Mouse (Mus musculus) embryonic facial prominence, embryonic 15.5 days (tissue): ENCODE measurements at regions not wholly inside any gene's neighbourhood (a gene's known extent, or its start where the extent isn't known, plus 50 kb on each side); places are given as distances from the start of the nearest gene placed in this dataset.

ENCODE experiments used
- ATAC-seq: fragments of 200-750 bp; cut with Nextera tagmentation; 2 replicates; pipeline ENCODE4 v1.8.0; 2017; ENCODE audit warnings: low read depth, moderate TSS enrichment; ENCODE audit not compliant: insufficient number of reproducible peaks, low FRiP score, low TSS enrichment
- H3K27ac ChIP-seq: fragments of 300-500 bp; sonication (generic); replicated peaks from 2 replicates; pipeline ENCODE4 v1.5.1; 2015; ENCODE audit warnings: mild to moderate bottlenecking, inconsistent platforms
- H3K27me3 ChIP-seq: fragments of 300-500 bp; sonication (generic); 2 replicates; pipeline ENCODE4 v1.6.1; 2015; ENCODE audit warnings: inconsistent platforms
- H3K36me3 ChIP-seq: fragments of 300-500 bp; sonication (generic); 2 replicates; pipeline ENCODE4 v1.6.1; 2015; ENCODE audit warnings: mild to moderate bottlenecking, inconsistent platforms
- H3K4me1 ChIP-seq: fragments of 300-500 bp; sonication (generic); 2 replicates; pipeline ENCODE4 v1.6.1; 2015; ENCODE audit warnings: inconsistent platforms
- H3K4me2 ChIP-seq: fragments of 300-500 bp; sonication (generic); replicated peaks from 2 replicates; pipeline ENCODE4 v1.6.1; 2015; ENCODE audit warnings: mild to moderate bottlenecking, inconsistent platforms
- H3K4me3 ChIP-seq: fragments of 300-500 bp; sonication (generic); replicated peaks from 2 replicates; pipeline ENCODE4 v1.5.1; 2015; ENCODE audit warnings: mild to moderate bottlenecking, inconsistent platforms
- H3K9ac ChIP-seq: fragments of 300-500 bp; sonication (generic); 2 replicates; pipeline ENCODE4 v1.6.1; 2015; ENCODE audit warnings: inconsistent platforms
- H3K9me3 ChIP-seq: fragments of 300-500 bp; sonication (generic); replicated peaks from 2 replicates; pipeline ENCODE4 v1.6.1; 2016; ENCODE audit warnings: inconsistent platforms
- WGBS: fragments of 180-500 bp; shearing (Covaris S2); methylation state at CpG from one replicate; pipeline ENCODE4 v1.1.7; 2015; 5-methylcytosine and 5-hydroxymethylcytosine counted together

GRCm38 (mm10) chr10:45763160-45763955 lies 185.7 kb downstream of the Hace1 start:
- WGBS = 70% methylated on average over 10 of the region's 10 CpGs
- Histone ChIP-seq H3K27ac (no peak overlapping the region), H3K4me3 (no peak overlapping the region), H3K4me2 (no peak overlapping the region), H3K27me3 (no peaks in the 10 kb centered on the region), H3K36me3 (no peaks in the 10 kb centered on the region), H3K9me3 (no peaks in the 10 kb centered on the region), H3K9ac (no peak overlapping the region), H3K4me1 (no peaks in the 10 kb centered on the region)
- ATAC-seq = no peak

GRCm38 (mm10) chr10:45779720-45780119 lies 202.1 kb downstream of the Hace1 start:
- no peak overlapping the region for H3K4me2 ChIP-seq
- no peak overlapping the region for H3K4me3 ChIP-seq
- no peak overlapping the region for H3K27ac ChIP-seq
- H3K36me3 ChIP-seq = no peaks in the 10 kb centered on the region
- no peaks in the 10 kb centered on the region for H3K27me3 ChIP-seq
- WGBS = 18% methylated on average over 6 of the region's 6 CpGs
- H3K9ac ChIP-seq = no peak overlapping the region
- peaks cover 3% of the 10 kb centered on the region; the same call in 1 of the 2 replicates for H3K4me1 ChIP-seq
- H3K9me3 ChIP-seq = no peaks in the 10 kb centered on the region
- ATAC-seq = no peak

DNA sequence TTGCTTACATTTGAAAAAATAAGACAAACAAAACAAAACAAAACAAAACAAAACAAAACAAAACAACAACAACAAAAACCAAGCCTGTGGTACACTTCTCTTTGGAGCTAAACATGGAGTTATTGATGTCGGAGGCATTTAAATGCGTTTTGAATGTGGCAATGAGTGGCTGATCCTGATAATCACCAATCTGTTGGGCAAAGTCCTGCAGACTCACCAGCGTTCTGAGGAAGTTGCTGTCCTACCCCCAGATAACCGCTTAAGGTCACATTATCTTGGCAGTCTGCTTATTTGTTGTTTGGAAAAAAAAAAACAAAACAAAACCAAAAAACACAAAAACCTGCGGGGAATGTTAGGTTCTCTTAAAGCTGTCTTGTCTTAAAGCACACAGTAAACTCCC lies 205.4 kb downstream of the Hace1 start:
- Histone ChIP-seq H3K27me3 (no peaks in the 10 kb centered on the region), H3K36me3 (no peaks in the 10 kb centered on the region), H3K4me1 (peaks cover 3% of the 10 kb centered on the region; the same call in 1 of the 2 replicates), H3K4me2 (no peak overlapping the region), H3K4me3 (no peak overlapping the region), H3K9me3 (no peaks in the 10 kb centered on the region), H3K9ac (no peak overlapping the region), H3K27ac (no peak overlapping the region)
- no peak for ATAC-seq
- 27% methylated on average over 5 of the region's 5 CpGs for WGBS

- no peak overlapping the region for H3K9ac ChIP-seq
- no peaks in the 10 kb centered on the region for H3K27me3 ChIP-seq
- no peak for ATAC-seq
- 13% methylated on average over 11 of the region's 11 CpGs for WGBS
- no peaks in the 10 kb centered on the region for H3K36me3 ChIP-seq
- H3K9me3 ChIP-seq = no peaks in the 10 kb centered on the region
- H3K4me3 ChIP-seq = no peak overlapping the region
- no peak overlapping the region for H3K27ac ChIP-seq
- H3K4me2 ChIP-seq = no peak overlapping the region
- H3K4me1 ChIP-seq = peaks cover 3% of the 10 kb centered on the region; the same call in 1 of the 2 replicates
These were observed 206.0 kb downstream of the Hace1 start for GRCm38 (mm10) chr10:45783461-45784149.

- Histone ChIP-seq H3K27ac (no peak overlapping the region), H3K27me3 (no peaks in the 10 kb centered on the region), H3K4me3 (no peak overlapping the region), H3K36me3 (no peaks in the 10 kb centered on the region), H3K4me2 (no peak overlapping the region), H3K9ac (no peak overlapping the region), H3K9me3 (no peaks in the 10 kb centered on the region), H3K4me1 (peaks cover 3% of the 10 kb centered on the region; the same call in 1 of the 2 replicates)
- 25% methylated on average over 2 of the region's 2 CpGs for WGBS
- no peak for ATAC-seq
These were observed 206.5 kb downstream of the Hace1 start for GRCm38 (mm10) chr10:45784150-45784479.

DNA sequence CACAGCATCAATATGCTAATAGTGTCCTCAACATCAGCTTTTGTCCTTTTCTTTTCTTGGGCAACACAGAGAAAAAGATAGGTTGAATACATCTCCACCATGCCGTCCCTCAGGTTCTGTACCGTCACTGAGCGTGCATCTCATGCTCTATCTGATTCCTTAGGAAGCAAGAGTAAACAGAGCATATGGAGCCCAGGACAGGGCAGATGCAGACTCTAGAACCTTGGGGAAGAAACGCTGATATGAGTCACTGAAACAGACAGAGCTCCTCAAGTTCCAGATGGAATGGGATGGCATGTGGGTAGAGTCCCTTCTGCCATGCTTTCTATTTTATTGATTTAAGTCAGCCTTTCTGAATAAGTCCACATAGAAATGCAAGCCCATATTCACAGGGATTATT lies 206.9 kb downstream of the Hace1 start:
- Histone ChIP-seq H3K9ac (no peak overlapping the region), H3K9me3 (no peaks in the 10 kb centered on the region), H3K4me2 (no peak overlapping the region), H3K4me3 (no peak overlapping the region), H3K27me3 (no peaks in the 10 kb centered on the region), H3K36me3 (no peaks in the 10 kb centered on the region), H3K27ac (no peak overlapping the region), H3K4me1 (peaks cover 3% of the 10 kb centered on the region; the same call in 1 of the 2 replicates)
- 77% methylated on average over 4 of the region's 4 CpGs for whole genome bisulfite sequencing
- ATAC-seq = no peak

GRCm38 (mm10) chr10:45788356-45788755 lies 210.7 kb downstream of the Hace1 start:
- H3K4me3 ChIP-seq = no peak overlapping the region
- no peaks in the 10 kb centered on the region for H3K9me3 ChIP-seq
- H3K9ac ChIP-seq = no peak overlapping the region
- WGBS = 80% methylated on average over 1 of the region's 1 CpGs
- no peaks in the 10 kb centered on the region for H3K27me3 ChIP-seq
- no peaks in the 10 kb centered on the region for H3K36me3 ChIP-seq
- no peaks in the 10 kb centered on the region for H3K4me1 ChIP-seq
- no peak overlapping the region for H3K27ac ChIP-seq
- H3K4me2 ChIP-seq = no peak overlapping the region
- ATAC-seq = no peak

- no peak for ATAC-seq
- no peak overlapping the region for H3K4me3 ChIP-seq
- H3K27me3 ChIP-seq = no peaks in the 10 kb centered on the region
- 83% methylated on average over 2 of the region's 2 CpGs for WGBS
- H3K27ac ChIP-seq = no peak overlapping the region
- H3K4me1 ChIP-seq = no peaks in the 10 kb centered on the region
- no peak overlapping the region for H3K4me2 ChIP-seq
- no peaks in the 10 kb centered on the region for H3K36me3 ChIP-seq
- H3K9me3 ChIP-seq = no peaks in the 10 kb centered on the region
- no peak overlapping the region for H3K9ac ChIP-seq
These were observed 218.0 kb downstream of the Hace1 start for GRCm38 (mm10) chr10:45795582-45795981.

GRCm38 (mm10) chr10:45800070-45800851 lies 222.6 kb downstream of the Hace1 start:
- Histone ChIP-seq H3K4me2 (no peak overlapping the region), H3K9ac (no peak overlapping the region), H3K4me3 (no peak overlapping the region), H3K27ac (no peak overlapping the region), H3K9me3 (no peaks in the 10 kb centered on the region), H3K36me3 (no peaks in the 10 kb centered on the region), H3K27me3 (no peaks in the 10 kb centered on the region), H3K4me1 (no peaks in the 10 kb centered on the region)
- WGBS = 32% methylated on average over 12 of the region's 12 CpGs
- no peak for ATAC-seq

DNA sequence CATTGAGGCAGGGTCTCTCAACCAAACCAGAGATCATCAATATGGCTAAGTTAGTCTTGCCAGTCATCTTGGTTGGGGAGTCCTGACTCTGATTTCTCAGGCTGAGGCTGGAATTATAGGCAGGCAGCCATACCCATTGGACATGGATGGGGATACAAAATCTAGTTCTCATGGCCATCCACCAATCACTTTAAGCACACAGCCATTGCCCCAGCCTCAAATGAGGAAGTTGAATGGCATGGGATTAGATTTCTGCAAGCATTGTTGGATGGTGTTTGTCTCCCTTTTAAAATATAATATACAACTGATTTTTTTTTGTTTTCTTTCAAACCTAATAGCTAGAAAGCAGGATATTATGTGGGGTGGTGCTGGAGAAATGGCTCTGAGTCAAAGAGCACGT lies 223.8 kb downstream of the Hace1 start:
- H3K4me1 ChIP-seq = peaks cover 3% of the 10 kb centered on the region
- no peak overlapping the region for H3K9ac ChIP-seq
- no peaks in the 10 kb centered on the region for H3K36me3 ChIP-seq
- H3K27ac ChIP-seq = no peak overlapping the region
- ATAC-seq = no peak
- H3K4me3 ChIP-seq = no peak overlapping the region
- no peaks in the 10 kb centered on the region for H3K27me3 ChIP-seq
- H3K9me3 ChIP-seq = no peaks in the 10 kb centered on the region
- WGBS = 33% methylated on average over 1 of the region's 1 CpGs
- no peak overlapping the region for H3K4me2 ChIP-seq
